Mouse (Mus musculus) inflammation-experienced regulatory T-cells, adult 16 weeks (primary cell): ENCODE measurements around the gene Vmn2r86. TPM values are rescaled to one million over a fixed set of nuclear protein-coding genes. Genes with fewer than 3 reads are reported as not detected.

Source experiments
- polyA plus RNA-seq: library from polyadenylated mRNA; unstranded; fragments of 100-300 nt; shearing (Covaris generic); gene quantifications from one replicate; pipeline ENCODE4 v1.2.1, GENCODE M21; 2017

Vmn2r86 gene
- not detected for polyA plus RNA-seq

GRCm38 (mm10) chr10:130455950-130456349, at the start of gene Vmn2r86:
Vmn2r86 (minus strand) TSS chr10:130456050.

GRCm38 (mm10) chr10:130497296-130497695, 41.4 kb upstream of the Vmn2r86 start, which contains the start of gene Vmn2r87:
Vmn2r87 (minus strand) TSS chr10:130497396.

GRCm38 (mm10) chr10:130429603-130430002, 26.2 kb downstream of the Vmn2r86 start, which contains the start of gene Vmn2r85:
Vmn2r85 (minus strand) TSS chr10:130429703.

GRCm38 (mm10) chr10:130394232-130394631, 61.6 kb downstream of the Vmn2r86 start, which contains the start of gene Vmn2r84:
Vmn2r84 (minus strand) TSS chr10:130394332.

Other genes starting within 250 kb of the Vmn2r86 start
- gene Olfr827, start 241.6 kb downstream of the Vmn2r86 start, polyA plus RNA-seq = not detected
- gene Neurod4, start 175.8 kb downstream of the Vmn2r86 start, polyA plus RNA-seq = 0.09 TPM
- 254 TPM for gene Tespa1, start 133.2 kb downstream of the Vmn2r86 start, polyA plus RNA-seq
- 2.0 TPM for gene Vmn2r84, start 61.7 kb downstream of the Vmn2r86 start, polyA plus RNA-seq
- gene Vmn2r85, start 26.3 kb downstream of the Vmn2r86 start, polyA plus RNA-seq = not detected
- gene Vmn2r87, start 41.3 kb upstream of the Vmn2r86 start, polyA plus RNA-seq = not detected